Comparison of ENCODE assay signal across 20 mouse cellular contexts in the genomic region with DNA sequence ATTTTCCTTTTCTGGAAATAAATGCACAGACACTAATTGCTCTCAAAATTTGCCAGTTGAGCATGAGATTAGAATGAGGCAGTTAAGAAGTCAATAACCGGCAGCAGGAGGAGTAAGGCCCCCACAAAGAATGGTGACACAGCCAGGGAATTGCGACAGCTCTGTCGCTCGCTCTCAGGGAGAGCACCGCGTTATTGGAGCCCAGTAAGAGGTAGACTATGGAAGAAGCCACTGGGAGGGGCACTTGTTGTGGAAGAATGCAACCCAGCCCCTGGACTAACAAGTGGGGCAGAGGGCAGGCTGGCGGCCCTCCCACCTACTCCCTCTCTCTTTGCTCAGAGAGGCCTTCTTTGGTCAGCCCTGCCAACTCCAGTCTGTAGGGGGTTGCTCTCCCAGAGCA. TPM values are rescaled to one million over a fixed set of nuclear protein-coding genes. Genes with fewer than 3 reads are reported as not detected.
DNase-seq lines count a peak whose midpoint lies in the region; ATAC-seq and TF ChIP-seq lines count a peak whose summit lies in the region.
"Had no signal": no experiment of that assay in that cellular context is flagged by ENCODE, and none has a peak within 500 bp of the region (broad histone marks: within the 10 kb centered on the region; RNA-seq: fewer than 3 reads in every experiment).

No protein-coding gene starts in this region.

- no peaks in the 10 kb centered on the region for H3K9me3 ChIP-seq in liver, postnatal 0 days (ENCODE audit: low read length)
- H3K9me3 ChIP-seq in liver, embryonic 12.5 days (replicated peaks): no peaks in the 10 kb centered on the region
- H3K9me3 ChIP-seq: hindbrain, embryonic 12.5 days; hindbrain, embryonic 15.5 days had no signal

- H3K27ac ChIP-seq in liver, postnatal 0 days (ENCODE audit: low read depth): no peak overlapping the region
- no peak overlapping the region for H3K27ac ChIP-seq in liver, embryonic 12.5 days
- 0 out of 2 replicates have a peak overlapping the region, but pooled peaks have one; percentile 21 for H3K27ac ChIP-seq in embryonic fibroblast, embryonic 13.5 days (ENCODE audit: insufficient read depth, low read length)
- H3K27ac ChIP-seq: hindbrain, embryonic 12.5 days; hindbrain, embryonic 15.5 days had no signal

- no peak for TF ChIP-seq EP300 in liver, postnatal 0 days (IDR thresholded peaks at IDR 0.05; ENCODE audit: low read depth)

- no peak for TF ChIP-seq POLR2A in embryonic fibroblast, embryonic 13.5 days (IDR thresholded peaks at IDR 0.05; ENCODE audit: low read depth, low read length)

- peak; percentile 42 for DNase-seq in liver, postnatal 0 days
- peak; percentile 52 for DNase-seq in 3T3-L1 (ENCODE audit: low read depth, low spot score)
- peak; percentile 15 for DNase-seq in Muller cell, postnatal 12 days (ENCODE audit: inconsistent ontology term)
- no peak for DNase-seq in neural tube, embryonic 10.5 days (ENCODE audit: extremely low spot score, low spot score)
- no peak for DNase-seq in kidney, adult 11 months
- DNase-seq: adrenal gland, adult 8-10 months; adrenal gland, postnatal 36 days; cerebellum, adult 18-20 months; cerebellum, adult 9-10 months; cerebellum, postnatal 14 days; forebrain, postnatal 0 days; gastrocnemius, postnatal 10 days; gastrocnemius, postnatal 36 days; heart, adult 11 months had no signal

- 35% methylated on average over 7 of the region's 7 CpGs for WGBS in liver, postnatal 0 days (ENCODE audit: insufficient replicate concordance)
- 67% methylated on average over 7 of the region's 7 CpGs for WGBS in liver, embryonic 12.5 days (ENCODE audit: insufficient replicate concordance)

- no peak overlapping the region for H3K9ac ChIP-seq in liver, postnatal 0 days (replicated peaks)
- no peak overlapping the region for H3K9ac ChIP-seq in liver, embryonic 12.5 days
- H3K9ac ChIP-seq: forebrain, postnatal 0 days; hindbrain, embryonic 12.5 days; hindbrain, embryonic 15.5 days had no signal

- H3K4me3 ChIP-seq in liver, postnatal 0 days (ENCODE audit: low read depth, low read length): no peak overlapping the region
- no peak overlapping the region for H3K4me3 ChIP-seq in liver, embryonic 12.5 days
- no peak overlapping the region for H3K4me3 ChIP-seq in embryonic fibroblast, embryonic 13.5 days (ENCODE audit: insufficient read depth, low read length)
- H3K4me3 ChIP-seq: hindbrain, embryonic 12.5 days; hindbrain, embryonic 15.5 days had no signal

- TF ChIP-seq CTCF in liver, postnatal 0 days (IDR thresholded peaks at IDR 0.05; ENCODE audit: low read depth): no peak
- no peak for TF ChIP-seq CTCF in embryonic fibroblast, embryonic 13.5 days (IDR thresholded peaks at IDR 0.05; ENCODE audit: borderline replicate concordance, insufficient read depth, low read length)

- no peak; the same call in 1 of the 2 replicates for ATAC-seq in liver, postnatal 0 days
- ATAC-seq in liver, embryonic 12.5 days: no peak
- ATAC-seq: forebrain, embryonic 14.5 days; forebrain, postnatal 0 days had no signal

- H3K36me3 ChIP-seq in liver, postnatal 0 days (replicated peaks; ENCODE audit: insufficient read depth, low read length): no peaks in the 10 kb centered on the region
- H3K36me3 ChIP-seq in liver, embryonic 12.5 days: no peaks in the 10 kb centered on the region
- H3K36me3 ChIP-seq: hindbrain, embryonic 12.5 days; hindbrain, embryonic 15.5 days had no signal

- H3K4me1 ChIP-seq in liver, postnatal 0 days (ENCODE audit: insufficient read depth): peaks cover 10% of the 10 kb centered on the region
- peaks cover 11% of the 10 kb centered on the region for H3K4me1 ChIP-seq in liver, embryonic 12.5 days
- peaks cover 8% of the 10 kb centered on the region; the same call in 1 of the 2 replicates for H3K4me1 ChIP-seq in embryonic fibroblast, embryonic 13.5 days (ENCODE audit: control insufficient read depth, insufficient read depth, low read length)

- H3K27me3 ChIP-seq in liver, postnatal 0 days (ENCODE audit: insufficient read depth, low read length): no peaks in the 10 kb centered on the region
- H3K27me3 ChIP-seq in liver, embryonic 12.5 days (replicated peaks): no peaks in the 10 kb centered on the region
- H3K27me3 ChIP-seq: hindbrain, embryonic 12.5 days; hindbrain, embryonic 15.5 days had no signal

- no peak overlapping the region for H3K4me2 ChIP-seq in liver, postnatal 0 days (ENCODE audit: low read depth, low read length)
- H3K4me2 ChIP-seq in liver, embryonic 12.5 days: no peak overlapping the region
- H3K4me2 ChIP-seq: heart, embryonic 11.5 days; hindbrain, embryonic 12.5 days; hindbrain, embryonic 15.5 days had no signal

RNA-seq across cellular contexts. Expression of a gene that starts 4.2 kb away (rescaled TPM):
- 10.5 and 13.9 TPM in 2 replicates for polyA plus RNA-seq in liver, postnatal 0 days (2015; fragmentation: Nextera tagmentation; extraction: Ambion mirVana)
- 51.6 and 51.7 TPM in 2 replicates for polyA plus RNA-seq in liver, embryonic 12.5 days (2016; fragmentation: Nextera tagmentation; extraction: Ambion mirVana)
- 30.0 and 38.6 TPM in 2 replicates for polyA plus RNA-seq in embryonic fibroblast, embryonic 13.5 days (2011; ENCODE audit: insufficient read length, low read depth, missing spikeins)

RNA-seq across cellular contexts. Expression of a gene that starts 4.5 kb away (rescaled TPM):
- polyA plus RNA-seq in liver, postnatal 0 days (2015; fragmentation: Nextera tagmentation; extraction: Ambion mirVana): 0.21 and 0.42 TPM in 2 replicates
- polyA plus RNA-seq in liver, embryonic 12.5 days (2016; fragmentation: Nextera tagmentation; extraction: Ambion mirVana): 0.13 and 0.14 TPM in 2 replicates
- polyA plus RNA-seq in embryonic fibroblast, embryonic 13.5 days (2011; ENCODE audit: insufficient read length, low read depth, missing spikeins): not detected in 2 replicates

Comparison
In these comparisons a context has a peak if more than half of its experiments do, and no peak if none do; other contexts are left out.
1. DNase-seq: peak in liver, postnatal 0 days (single experiment), 3T3-L1 (single experiment) and Muller cell, postnatal 12 days (single experiment); none in neural tube, embryonic 10.5 days (single experiment) and kidney, adult 11 months (single experiment).